Mouse (Mus musculus) heart, embryonic 14.5 days (tissue): ENCODE measurements around the gene BC028528. TPM values are rescaled to one million over a fixed set of nuclear protein-coding genes. Genes with fewer than 3 reads are reported as not detected.

ENCODE experiments used
- ATAC-seq: fragments of 200-750 bp; cut with Nextera tagmentation; 2 replicates; pipeline ENCODE4 v1.8.0; 2017; ENCODE audit warnings: low read depth, moderate TSS enrichment; ENCODE audit not compliant: insufficient number of reproducible peaks, insufficient read depth, low FRiP score
- H3K27ac ChIP-seq, 2 experiments: fragments of 200-500 bp in 1 of 2; fragments of 300-500 bp in 1 of 2; sonication (generic) in 1 of 2; replicated peaks in 1 of 2; 2 replicates each; pipeline ENCODE4 v1.5.1; 2012 to 2014; ENCODE audit warnings: low read depth in 2 of 2, low read length in 2 of 2, control low read depth in 1 of 2, mild to moderate bottlenecking in 1 of 2, mixed read lengths in 1 of 2; ENCODE audit not compliant: control insufficient read depth in 1 of 2, insufficient read depth in 1 of 2
- H3K27me3 ChIP-seq: fragments of 300-500 bp; sonication (generic); 2 replicates; pipeline ENCODE4 v1.6.1; 2014; ENCODE audit warnings: mild to moderate bottlenecking, low read length, control low read depth; ENCODE audit not compliant: control insufficient read depth, insufficient read depth
- H3K36me3 ChIP-seq: fragments of 300-500 bp; sonication (generic); 2 replicates; pipeline ENCODE4 v1.6.1; 2014; ENCODE audit warnings: mild to moderate bottlenecking, control low read depth, low read length, mixed read lengths; ENCODE audit not compliant: control insufficient read depth, insufficient read depth
- H3K4me1 ChIP-seq, 2 experiments: fragments of 200-500 bp in 1 of 2; fragments of 300-500 bp in 1 of 2; sonication (generic) in 1 of 2; 2 replicates each; pipeline ENCODE4 v1.6.1; 2012 to 2014; ENCODE audit warnings: low read length in 2 of 2, control low read depth in 1 of 2, mixed read lengths in 1 of 2; ENCODE audit not compliant: control insufficient read depth in 2 of 2, insufficient read depth in 2 of 2
- H3K4me2 ChIP-seq: fragments of 300-500 bp; sonication (generic); 2 replicates; pipeline ENCODE4 v1.6.1; 2014; ENCODE audit warnings: mild to moderate bottlenecking, low read length
- H3K4me3 ChIP-seq, 2 experiments: fragments of 200-500 bp in 1 of 2; fragments of 300-500 bp in 1 of 2; sonication (generic) in 1 of 2; 2 replicates each; pipeline ENCODE4 v1.5.1; 2012 to 2014; ENCODE audit warnings: low read length in 2 of 2, mild to moderate bottlenecking in 2 of 2, control low read depth in 1 of 2, low read depth in 1 of 2, moderate library complexity in 1 of 2; ENCODE audit not compliant: control insufficient read depth in 1 of 2, insufficient read depth in 1 of 2
- H3K9ac ChIP-seq: fragments of 300-500 bp; sonication (generic); 2 replicates; pipeline ENCODE4 v1.6.1; 2014; ENCODE audit warnings: mild to moderate bottlenecking, low read length
- H3K9me3 ChIP-seq: fragments of 300-500 bp; sonication (generic); 2 replicates; pipeline ENCODE4 v1.6.1; 2016; ENCODE audit warnings: low read length, control low read depth; ENCODE audit not compliant: control insufficient read depth
- WGBS: fragments of 180-500 bp; shearing (Covaris S2); extraction: QIAGEN DNeasy Blood & Tissue Kit; methylation state at CpG from one replicate; pipeline ENCODE4 v1.1.7; 2014; 5-methylcytosine and 5-hydroxymethylcytosine counted together
- polyA plus RNA-seq: library from polyadenylated mRNA; unstranded; fragments of >200 nt; fragmentation: Nextera tagmentation; extraction: Ambion mirVana; gene quantifications from 2 replicates; pipeline ENCODE4 v1.2.1, GENCODE M21; 2014

The BC028528 gene
- polyA plus RNA-seq, 1 experiment from 2014 or later: 45.1 TPM

GRCm38 (mm10) chr3:95931471-95931870 is 39.7 kb upstream of the BC028528 start:
- H3K27ac ChIP-seq: no peak overlapping the region
- 91% methylated on average over 1 of the region's 1 CpGs for WGBS
- H3K4me1 ChIP-seq: peaks cover 3 to 9% of the 10 kb centered on the region in 2 experiments; a peak in 3 of 4 replicates
- no peaks in the 10 kb centered on the region for H3K9me3 ChIP-seq
- peak overlapping the region; percentile 65; the same call in 1 of the 2 replicates for H3K4me2 ChIP-seq
- H3K9ac ChIP-seq: 0 out of 2 replicates have a peak overlapping the region, but pooled peaks have one; percentile 11
- ATAC-seq: no peak
- peaks cover 26% of the 10 kb centered on the region for H3K36me3 ChIP-seq
- no peak overlapping the region for H3K4me3 ChIP-seq
- H3K27me3 ChIP-seq: no peaks in the 10 kb centered on the region

GRCm38 (mm10) chr3:95930471-95930789 is 38.6 kb upstream of the BC028528 start:
- H3K9me3 ChIP-seq: no peaks in the 10 kb centered on the region
- ATAC-seq: no peak
- peak overlapping the region; percentile 92 to 96; a peak in 3 of 4 replicates for H3K27ac ChIP-seq
- peak overlapping the region; percentile 99 for H3K9ac ChIP-seq
- peaks cover 3 to 9% of the 10 kb centered on the region in 2 experiments; a peak in 3 of 4 replicates for H3K4me1 ChIP-seq
- 1% methylated on average over 5 of the region's 5 CpGs for WGBS
- H3K4me2 ChIP-seq: peak overlapping the region; percentile 65
- H3K36me3 ChIP-seq: peaks cover 22% of the 10 kb centered on the region
- H3K27me3 ChIP-seq: no peaks in the 10 kb centered on the region
- H3K4me3 ChIP-seq: peak overlapping the region; percentile 85 to 94

GRCm38 (mm10) chr3:95929581-95930470 is 38.0 kb upstream of the BC028528 start:
- H3K9me3 ChIP-seq: no peaks in the 10 kb centered on the region
- ATAC-seq: no peak; the same call in 1 of the 2 replicates
- H3K27ac ChIP-seq: peak overlapping the region; percentile 92 to 96
- H3K4me3 ChIP-seq: peak overlapping the region; percentile 85 to 94
- H3K4me2 ChIP-seq: peak overlapping the region; percentile 65
- H3K27me3 ChIP-seq: no peaks in the 10 kb centered on the region
- peaks cover 16% of the 10 kb centered on the region for H3K36me3 ChIP-seq
- whole genome bisulfite sequencing: under 1% methylated on average over 102 of the region's 105 CpGs
- peaks cover 3 to 9% of the 10 kb centered on the region in 2 experiments; a peak in 3 of 4 replicates for H3K4me1 ChIP-seq
- H3K9ac ChIP-seq: peak overlapping the region; percentile 99

- peak; percentile 99 for ATAC-seq
- H3K9me3 ChIP-seq: no peaks in the 10 kb centered on the region
- WGBS: under 1% methylated on average over 49 of the region's 49 CpGs
- peak within 1 kb of the TSS; percentile 85 to 94 for H3K4me3 ChIP-seq
- peaks cover 3 to 9% of the 10 kb centered on the region in 2 experiments; a peak in 3 of 4 replicates for H3K4me1 ChIP-seq
- peak within 1 kb of the TSS; percentile 66 for H3K4me2 ChIP-seq
- peak within 1 kb of the TSS; percentile 92 to 96 for H3K27ac ChIP-seq
- peaks cover 6% of the 10 kb centered on the region for H3K36me3 ChIP-seq
- peak within 1 kb of the TSS; percentile 99 for H3K9ac ChIP-seq
- no peaks in the 10 kb centered on the region for H3K27me3 ChIP-seq
These were observed 37.1 kb upstream of the BC028528 start, which contains the start of gene Anp32e for GRCm38 (mm10) chr3:95928658-95929503. TSS of gene Anp32e (plus strand) at chr3:95929246.

GRCm38 (mm10) chr3:95928261-95928657 is 36.5 kb upstream of the BC028528 start:
- WGBS: 28% methylated on average over 6 of the region's 6 CpGs
- H3K27ac ChIP-seq: peak overlapping the region; percentile 64 to 92
- no peaks in the 10 kb centered on the region for H3K27me3 ChIP-seq
- H3K36me3 ChIP-seq: peaks cover 1% of the 10 kb centered on the region; the same call in 1 of the 2 replicates
- H3K4me2 ChIP-seq: peak overlapping the region; percentile 66
- ATAC-seq: no peak
- H3K9ac ChIP-seq: peak overlapping the region; percentile 64
- no peaks in the 10 kb centered on the region for H3K9me3 ChIP-seq
- H3K4me1 ChIP-seq: peaks cover 3 to 9% of the 10 kb centered on the region in 2 experiments; a peak in 3 of 4 replicates
- H3K4me3 ChIP-seq: peak overlapping the region; percentile 51 to 94

- Histone ChIP-seq H3K36me3 (no peaks in the 10 kb centered on the region), H3K27me3 (no peaks in the 10 kb centered on the region), H3K4me1 (peaks cover 2 to 3% of the 10 kb centered on the region in 2 experiments; a peak in 2 of 4 replicates), H3K9me3 (no peaks in the 10 kb centered on the region), H3K4me3 (no peak overlapping the region), H3K9ac (no peak overlapping the region), H3K27ac (no peak overlapping the region), H3K4me2 (no peak overlapping the region)
- WGBS: 82% methylated on average over 5 of the region's 5 CpGs
- no peak for ATAC-seq
These were observed 33.3 kb upstream of the BC028528 start for GRCm38 (mm10) chr3:95925087-95925486.

- Histone ChIP-seq H3K27ac (no peak overlapping the region), H3K4me2 (no peak overlapping the region)
These were observed 32.4 kb upstream of the BC028528 start for GRCm38 (mm10) chr3:95924185-95924584.

More at GRCm38 (mm10) chr3:95924185-95924584, 32.4 kb upstream of the BC028528 start:
- 62% methylated on average over 4 of the region's 4 CpGs for WGBS
- no peak overlapping the region for H3K9ac ChIP-seq
- H3K4me3 ChIP-seq: no peak overlapping the region
- no peaks in the 10 kb centered on the region for H3K36me3 ChIP-seq
- no peaks in the 10 kb centered on the region for H3K27me3 ChIP-seq
- peaks cover 2 to 3% of the 10 kb centered on the region in 2 experiments; a peak in 2 of 4 replicates for H3K4me1 ChIP-seq
- ATAC-seq: no peak
- H3K9me3 ChIP-seq: no peaks in the 10 kb centered on the region
